Mouse (Mus musculus) kidney, adult 10 weeks (tissue): Measurements from ENCODE around the gene Traf6. TPM values are rescaled to one million over a fixed set of nuclear protein-coding genes. Genes with fewer than 3 reads are reported as not detected.

Source experiments
- polyA plus RNA-seq: library from polyadenylated mRNA; stranded (reverse); fragments of 350-450 nt; fragmentation: Illumina TruSeq; extraction: RNeasy Lipid Tissue Mini Kit (QIAGEN cat#74804); gene quantifications from one replicate; pipeline ENCODE4 v1.2.3, GENCODE M21; 2014; ENCODE audit warnings: low read depth, low replicate concordance

The Traf6 gene
- polyA plus RNA-seq: 24.2 TPM

GRCm38 (mm10) chr2:101678236-101679021 lies at the start of gene Traf6:
Traf6 (plus strand) TSS chr2:101678429.

GRCm38 (mm10) chr2:101649114-101649671 lies 29.0 kb upstream of the Traf6 start, which contains the start of the genes Rag1 and B230118H07Rik:
Rag1 (minus strand) TSS chr2:101649501.
B230118H07Rik (minus strand) TSS chr2:101649532.

Other genes starting within 250 kb of the Traf6 start
- not detected for gene Rag2, start 53.7 kb upstream of the Traf6 start, polyA plus RNA-seq
- gene Rag1, start 28.9 kb upstream of the Traf6 start, polyA plus RNA-seq: not detected
- 222 TPM for gene B230118H07Rik, start 28.9 kb upstream of the Traf6 start, polyA plus RNA-seq
- gene Prr5l, start 204.6 kb downstream of the Traf6 start, polyA plus RNA-seq: 2.8 TPM
- gene Commd9, start 207.8 kb downstream of the Traf6 start, polyA plus RNA-seq: 0.65 TPM